Mouse (Mus musculus) embryonic facial prominence, embryonic 10.5 days (tissue): Measurements from ENCODE around the gene Gm20696. TPM values are rescaled to one million over a fixed set of nuclear protein-coding genes. Genes with fewer than 3 reads are reported as not detected.

Source experiments
- DNase-seq: peaks from one replicate; pipeline ENCODE4 v3.0.0-alpha.2; 2017; ENCODE audit warnings: low spot score
- H3K27ac ChIP-seq: fragments of 300-500 bp; sonication (generic); replicated peaks from 2 replicates; pipeline ENCODE4 v1.5.1; 2016; ENCODE audit warnings: mild to moderate bottlenecking
- H3K27me3 ChIP-seq: fragments of 300-500 bp; sonication (generic); replicated peaks from 2 replicates; pipeline ENCODE4 v1.6.1; 2016; ENCODE audit warnings: low read depth, mild to moderate bottlenecking; ENCODE audit not compliant: poor library complexity, severe bottlenecking
- H3K36me3 ChIP-seq: fragments of 300-500 bp; sonication (generic); replicated peaks from 2 replicates; pipeline ENCODE4 v1.6.1; 2016; ENCODE audit warnings: mild to moderate bottlenecking, moderate library complexity
- H3K4me1 ChIP-seq: fragments of 300-500 bp; sonication (generic); 2 replicates; pipeline ENCODE4 v1.6.1; 2016
- H3K4me3 ChIP-seq: fragments of 300-500 bp; sonication (generic); 2 replicates; pipeline ENCODE4 v1.5.1; 2016; ENCODE audit warnings: mild to moderate bottlenecking, moderate library complexity
- H3K9me3 ChIP-seq: fragments of 300-500 bp; sonication (generic); 2 replicates; pipeline ENCODE4 v1.6.1; 2016; ENCODE audit warnings: mild to moderate bottlenecking
- WGBS: fragments of 180-500 bp; shearing (Covaris S2); methylation state at CpG from one replicate; pipeline ENCODE4 v1.1.7; 2016; 5-methylcytosine and 5-hydroxymethylcytosine counted together
- polyA plus RNA-seq: library from polyadenylated mRNA; unstranded; fragments of >200 nt; fragmentation: Nextera tagmentation; extraction: Ambion mirVana; gene quantifications from 2 replicates; pipeline ENCODE4 v1.2.1, GENCODE M21; 2016

Gm20696 gene
- polyA plus RNA-seq, 1 experiment from 2014 or later: 4.5 TPM

- no peak for DNase-seq
These were observed 424.8 kb downstream of the Gm20696 start for GRCm38 (mm10) chr6:99241625-99242395.

GRCm38 (mm10) chr6:99240764-99241163 is 425.8 kb downstream of the Gm20696 start:
- no peaks in the 10 kb centered on the region for H3K9me3 ChIP-seq

More at GRCm38 (mm10) chr6:99241625-99242395, 424.8 kb downstream of the Gm20696 start:
- Histone ChIP-seq H3K9me3 (no peaks in the 10 kb centered on the region), H3K4me1 (no peaks in the 10 kb centered on the region), H3K4me3 (no peak overlapping the region), H3K27me3 (no peaks in the 10 kb centered on the region), H3K27ac (no peak overlapping the region), H3K36me3 (no peaks in the 10 kb centered on the region)
- 93% methylated on average over 10 of the region's 10 CpGs for WGBS

GRCm38 (mm10) chr6:99235588-99235987 is 431.0 kb downstream of the Gm20696 start:
- no peak overlapping the region for H3K4me3 ChIP-seq
- 87% methylated on average over 8 of the region's 8 CpGs for WGBS
- H3K4me1 ChIP-seq: 0 out of 2 replicates have a peak, but pooled peaks cover 4% of the 10 kb centered on the region
- H3K9me3 ChIP-seq: no peaks in the 10 kb centered on the region
- no peak overlapping the region for H3K27ac ChIP-seq
- no peaks in the 10 kb centered on the region for H3K27me3 ChIP-seq
- no peaks in the 10 kb centered on the region for H3K36me3 ChIP-seq
- DNase-seq: no peak

More at GRCm38 (mm10) chr6:99240764-99241163, 425.8 kb downstream of the Gm20696 start:
- Histone ChIP-seq H3K27me3 (no peaks in the 10 kb centered on the region), H3K4me3 (no peak overlapping the region), H3K27ac (no peak overlapping the region), H3K4me1 (no peaks in the 10 kb centered on the region), H3K36me3 (no peaks in the 10 kb centered on the region)
- no peak for DNase-seq

GRCm38 (mm10) chr6:99233411-99233810 is 433.2 kb downstream of the Gm20696 start:
- H3K27ac ChIP-seq: no peak overlapping the region
- no peaks in the 10 kb centered on the region for H3K9me3 ChIP-seq
- H3K4me1 ChIP-seq: 0 out of 2 replicates have a peak, but pooled peaks cover 9% of the 10 kb centered on the region
- H3K36me3 ChIP-seq: no peaks in the 10 kb centered on the region
- no peak for DNase-seq
- H3K4me3 ChIP-seq: no peak overlapping the region
- WGBS: 91% methylated on average over 10 of the region's 10 CpGs
- H3K27me3 ChIP-seq: no peaks in the 10 kb centered on the region

GRCm38 (mm10) chr6:99228336-99228870 is 438.2 kb downstream of the Gm20696 start:
- Histone ChIP-seq H3K27ac (no peak overlapping the region), H3K4me3 (no peak overlapping the region), H3K27me3 (no peaks in the 10 kb centered on the region), H3K9me3 (no peaks in the 10 kb centered on the region), H3K4me1 (0 out of 2 replicates have a peak, but pooled peaks cover 12% of the 10 kb centered on the region), H3K36me3 (no peaks in the 10 kb centered on the region)
- DNase-seq: no peak
- WGBS: 93% methylated on average over 6 of the region's 6 CpGs

GRCm38 (mm10) chr6:99221147-99221546 is 445.4 kb downstream of the Gm20696 start:
- WGBS: 90% methylated on average over 5 of the region's 5 CpGs

GRCm38 (mm10) chr6:99220472-99220871 is 446.1 kb downstream of the Gm20696 start:
- H3K27ac ChIP-seq: no peak overlapping the region
- no peaks in the 10 kb centered on the region for H3K9me3 ChIP-seq
- 95% methylated on average over 3 of the region's 3 CpGs for WGBS
- H3K27me3 ChIP-seq: no peaks in the 10 kb centered on the region
- DNase-seq: no peak
- H3K4me3 ChIP-seq: no peak overlapping the region
- no peaks in the 10 kb centered on the region for H3K36me3 ChIP-seq
- 0 out of 2 replicates have a peak, but pooled peaks cover 3% of the 10 kb centered on the region for H3K4me1 ChIP-seq

More at GRCm38 (mm10) chr6:99221147-99221546, 445.4 kb downstream of the Gm20696 start:
- Histone ChIP-seq H3K4me3 (no peak overlapping the region), H3K4me1 (0 out of 2 replicates have a peak, but pooled peaks cover 3% of the 10 kb centered on the region), H3K36me3 (no peaks in the 10 kb centered on the region), H3K27ac (no peak overlapping the region), H3K27me3 (no peaks in the 10 kb centered on the region), H3K9me3 (no peaks in the 10 kb centered on the region)
- no peak for DNase-seq

GRCm38 (mm10) chr6:99217846-99218245 is 448.8 kb downstream of the Gm20696 start:
- WGBS: 82% methylated on average over 2 of the region's 2 CpGs
- Histone ChIP-seq H3K27ac (no peak overlapping the region), H3K27me3 (no peaks in the 10 kb centered on the region), H3K4me1 (no peaks in the 10 kb centered on the region), H3K36me3 (no peaks in the 10 kb centered on the region), H3K9me3 (no peaks in the 10 kb centered on the region), H3K4me3 (no peak overlapping the region)
- DNase-seq: no peak

GRCm38 (mm10) chr6:99217155-99217554 is 449.4 kb downstream of the Gm20696 start:
- Histone ChIP-seq H3K4me1 (no peaks in the 10 kb centered on the region), H3K36me3 (no peaks in the 10 kb centered on the region), H3K9me3 (no peaks in the 10 kb centered on the region), H3K27ac (no peak overlapping the region), H3K27me3 (no peaks in the 10 kb centered on the region), H3K4me3 (no peak overlapping the region)
- DNase-seq: no peak
- whole genome bisulfite sequencing: 78% methylated on average over 7 of the region's 7 CpGs

- WGBS: 92% methylated on average over 4 of the region's 4 CpGs
These were observed 454.1 kb downstream of the Gm20696 start for GRCm38 (mm10) chr6:99212461-99212860.

GRCm38 (mm10) chr6:99211663-99212333 is 454.8 kb downstream of the Gm20696 start:
- Histone ChIP-seq H3K4me3 (no peak overlapping the region), H3K27ac (no peak overlapping the region), H3K27me3 (no peaks in the 10 kb centered on the region), H3K36me3 (no peaks in the 10 kb centered on the region), H3K9me3 (no peaks in the 10 kb centered on the region), H3K4me1 (peaks cover 16% of the 10 kb centered on the region)
- DNase-seq: no peak
- 87% methylated on average over 5 of the region's 5 CpGs for WGBS

More at GRCm38 (mm10) chr6:99212461-99212860, 454.1 kb downstream of the Gm20696 start:
- Histone ChIP-seq H3K27me3 (no peaks in the 10 kb centered on the region), H3K4me3 (no peak overlapping the region), H3K27ac (no peak overlapping the region), H3K4me1 (peaks cover 10% of the 10 kb centered on the region), H3K36me3 (no peaks in the 10 kb centered on the region), H3K9me3 (no peaks in the 10 kb centered on the region)
- DNase-seq: no peak

- Histone ChIP-seq H3K27ac (no peak overlapping the region), H3K9me3 (no peaks in the 10 kb centered on the region), H3K36me3 (no peaks in the 10 kb centered on the region), H3K4me3 (no peak overlapping the region), H3K27me3 (no peaks in the 10 kb centered on the region), H3K4me1 (peaks cover 32% of the 10 kb centered on the region)
- WGBS: 91% methylated on average over 7 of the region's 7 CpGs
- DNase-seq: no peak
These were observed 456.4 kb downstream of the Gm20696 start for GRCm38 (mm10) chr6:99210161-99210560.
